Mouse (Mus musculus): Measurements from ENCODE around the gene Rpl12.

The Rpl12 gene

GRCm38 (mm10) chr2:32961192-32961995 lies at the start of gene Rpl12, which contains the start of gene Lrsam1:
Rpl12 (plus strand) TSS chr2:32961559.
Lrsam1 (minus strand) TSS chr2:32961614.
- peak; percentile 96 for DNase-seq

GRCm38 (mm10) chr2:32911639-32912182 lies 49.6 kb upstream of the Rpl12 start:
- DNase-seq: no peak

GRCm38 (mm10) chr2:32912210-32912804 lies 49.1 kb upstream of the Rpl12 start:
- DNase-seq: peak; percentile 93

GRCm38 (mm10) chr2:32914362-32914761 lies 47.0 kb upstream of the Rpl12 start:
- DNase-seq: peak; percentile 84

GRCm38 (mm10) chr2:32914896-32915295 lies 46.5 kb upstream of the Rpl12 start:
- peak; percentile 79 for DNase-seq

- DNase-seq: peak; percentile 85
Measured at GRCm38 (mm10) chr2:32917526-32917925, 43.8 kb upstream of the Rpl12 start.

- DNase-seq: no peak
Measured at GRCm38 (mm10) chr2:32918391-32918790, 43.0 kb upstream of the Rpl12 start.

- DNase-seq: no peak
Measured at GRCm38 (mm10) chr2:32921235-32921634, 40.1 kb upstream of the Rpl12 start.

GRCm38 (mm10) chr2:32921801-32922380 lies 39.5 kb upstream of the Rpl12 start:
- DNase-seq: no peak

- no peak for DNase-seq
Measured at GRCm38 (mm10) chr2:32922564-32922963, 38.8 kb upstream of the Rpl12 start.

GRCm38 (mm10) chr2:32923551-32924250 lies 37.7 kb upstream of the Rpl12 start:
- no peak for DNase-seq

- DNase-seq: no peak
Measured at GRCm38 (mm10) chr2:32924306-32924844, 37.0 kb upstream of the Rpl12 start.

GRCm38 (mm10) chr2:32926330-32927075 lies 34.9 kb upstream of the Rpl12 start:
- DNase-seq: no peak

GRCm38 (mm10) chr2:32927624-32928234 lies 33.6 kb upstream of the Rpl12 start:
- DNase-seq: peak; percentile 80

- DNase-seq: peak; percentile 91
Measured at GRCm38 (mm10) chr2:32928235-32928946, 33.0 kb upstream of the Rpl12 start.

- no peak for DNase-seq
Measured at GRCm38 (mm10) chr2:32928947-32929829, 32.2 kb upstream of the Rpl12 start.

GRCm38 (mm10) chr2:32931730-32932129 lies 29.6 kb upstream of the Rpl12 start:
- DNase-seq: no peak

GRCm38 (mm10) chr2:32938741-32939140 lies 22.6 kb upstream of the Rpl12 start:
- no peak for DNase-seq

- DNase-seq: peak; percentile 83
Measured at GRCm38 (mm10) chr2:32939418-32939817, 21.9 kb upstream of the Rpl12 start.

GRCm38 (mm10) chr2:32940483-32940882 lies 20.9 kb upstream of the Rpl12 start:
- DNase-seq: no peak

Measured in lung, postnatal 36 days (tissue).